In genomic region chr11:82631387-82631786, GRCm38 (mm10) we compare ENCODE assay signal across 15 mouse cellular contexts.
DNase-seq lines count a peak whose midpoint lies in the region; ATAC-seq lines count a peak whose summit lies in the region.
"Had no signal": no experiment of that assay in that cellular context is flagged by ENCODE, and none has a peak within 500 bp of the region (broad histone marks: within the 10 kb centered on the region; RNA-seq: fewer than 3 reads in every experiment).

No protein-coding gene starts in this region.

- H3K9ac ChIP-seq in hindbrain, embryonic 12.5 days = no peak overlapping the region
- no peak overlapping the region for H3K9ac ChIP-seq in forebrain, embryonic 15.5 days (replicated peaks)
- no peak overlapping the region for H3K9ac ChIP-seq in midbrain, embryonic 13.5 days (replicated peaks)
- H3K9ac ChIP-seq: heart, embryonic 13.5 days had no signal

- DNase-seq in hindbrain, embryonic 10.5 days (ENCODE audit: low spot score) = no peak
- DNase-seq in ZHBTc4 (ENCODE audit: low read depth, low spot score) = peak; percentile 86
- no peak for DNase-seq in heart, adult 11 months
- no peak for DNase-seq in layer of hippocampus, adult 9-10 months (ENCODE audit: low spot score)
- DNase-seq: cerebellum, adult 2 months; gastrocnemius, postnatal 36 days; kidney, adult 9 months; liver; lung, adult 2 months; thymus, postnatal 36 days had no signal

- no peaks in the 10 kb centered on the region for H3K36me3 ChIP-seq in hindbrain, embryonic 12.5 days
- no peaks in the 10 kb centered on the region for H3K36me3 ChIP-seq in hindbrain, embryonic 10.5 days
- H3K36me3 ChIP-seq in forebrain, embryonic 15.5 days = no peaks in the 10 kb centered on the region
- no peaks in the 10 kb centered on the region for H3K36me3 ChIP-seq in midbrain, embryonic 13.5 days
- H3K36me3 ChIP-seq: heart, embryonic 13.5 days had no signal

- no peak overlapping the region for H3K4me2 ChIP-seq in hindbrain, embryonic 12.5 days (replicated peaks)
- no peak overlapping the region for H3K4me2 ChIP-seq in forebrain, embryonic 15.5 days (replicated peaks)
- H3K4me2 ChIP-seq in midbrain, embryonic 13.5 days (replicated peaks) = no peak overlapping the region
- H3K4me2 ChIP-seq: heart, embryonic 13.5 days had no signal

- no peaks in the 10 kb centered on the region for H3K9me3 ChIP-seq in hindbrain, embryonic 12.5 days (replicated peaks)
- H3K9me3 ChIP-seq in hindbrain, embryonic 10.5 days = peaks cover 2% of the 10 kb centered on the region; the same call in 1 of the 2 replicates
- H3K9me3 ChIP-seq in forebrain, embryonic 15.5 days = no peaks in the 10 kb centered on the region
- no peaks in the 10 kb centered on the region; the same call in 1 of the 2 replicates for H3K9me3 ChIP-seq in midbrain, embryonic 13.5 days
- H3K9me3 ChIP-seq: heart, embryonic 13.5 days had no signal

- peaks cover 11% of the 10 kb centered on the region; the same call in 1 of the 2 replicates for H3K4me1 ChIP-seq in hindbrain, embryonic 12.5 days
- H3K4me1 ChIP-seq in hindbrain, embryonic 10.5 days (replicated peaks) = peaks cover 25% of the 10 kb centered on the region
- H3K4me1 ChIP-seq in forebrain, embryonic 15.5 days = peaks cover 28% of the 10 kb centered on the region
- H3K4me1 ChIP-seq in midbrain, embryonic 13.5 days (replicated peaks) = peaks cover 17% of the 10 kb centered on the region
- H3K4me1 ChIP-seq: heart, embryonic 13.5 days had no signal

- no peaks in the 10 kb centered on the region for H3K27me3 ChIP-seq in hindbrain, embryonic 12.5 days
- H3K27me3 ChIP-seq in hindbrain, embryonic 10.5 days (ENCODE audit: insufficient read depth, poor library complexity, severe bottlenecking) = 0 out of 2 replicates have a peak, but pooled peaks cover 8% of the 10 kb centered on the region
- H3K27me3 ChIP-seq in forebrain, embryonic 15.5 days = no peaks in the 10 kb centered on the region
- no peaks in the 10 kb centered on the region for H3K27me3 ChIP-seq in midbrain, embryonic 13.5 days
- H3K27me3 ChIP-seq: heart, embryonic 13.5 days had no signal

- H3K4me3 ChIP-seq in hindbrain, embryonic 12.5 days = no peak overlapping the region
- no peak overlapping the region for H3K4me3 ChIP-seq in hindbrain, embryonic 10.5 days
- H3K4me3 ChIP-seq in forebrain, embryonic 15.5 days = no peak overlapping the region
- H3K4me3 ChIP-seq in midbrain, embryonic 13.5 days (replicated peaks) = no peak overlapping the region
- H3K4me3 ChIP-seq: heart, embryonic 13.5 days had no signal

- ATAC-seq in hindbrain, embryonic 12.5 days (ENCODE audit: low FRiP score) = peak; percentile 82
- ATAC-seq in forebrain, embryonic 15.5 days (replicated peaks) = peak; percentile 95
- peak; percentile 80 for ATAC-seq in midbrain, embryonic 13.5 days

- 15% methylated on average over 4 of the region's 4 CpGs for WGBS in hindbrain, embryonic 12.5 days
- WGBS in hindbrain, embryonic 10.5 days = 39% methylated on average over 4 of the region's 4 CpGs
- 12% methylated on average over 4 of the region's 4 CpGs for WGBS in forebrain, embryonic 15.5 days
- 16% methylated on average over 4 of the region's 4 CpGs for WGBS in midbrain, embryonic 13.5 days

- 0 out of 2 replicates have a peak overlapping the region, but pooled peaks have one; percentile 36 for H3K27ac ChIP-seq in hindbrain, embryonic 12.5 days
- H3K27ac ChIP-seq in hindbrain, embryonic 10.5 days = no peak overlapping the region
- H3K27ac ChIP-seq in forebrain, embryonic 15.5 days (replicated peaks) = peak overlapping the region; percentile 68
- peak overlapping the region; percentile 6; the same call in 1 of the 2 replicates for H3K27ac ChIP-seq in midbrain, embryonic 13.5 days
- H3K27ac ChIP-seq: heart, embryonic 13.5 days; stomach, postnatal 0 days had no signal
